Mouse (Mus musculus): Measurements from ENCODE around the gene Il22. TPM values are rescaled to one million over a fixed set of nuclear protein-coding genes. Genes with fewer than 3 reads are reported as not detected.
"Not testable (repeated sequence)": the region's sequence is repeated elsewhere in the genome, so short reads cannot be mapped to it uniquely, and the experiment has no call there.

Gene Il22
- not detected for total RNA-seq (2021)

DNA sequence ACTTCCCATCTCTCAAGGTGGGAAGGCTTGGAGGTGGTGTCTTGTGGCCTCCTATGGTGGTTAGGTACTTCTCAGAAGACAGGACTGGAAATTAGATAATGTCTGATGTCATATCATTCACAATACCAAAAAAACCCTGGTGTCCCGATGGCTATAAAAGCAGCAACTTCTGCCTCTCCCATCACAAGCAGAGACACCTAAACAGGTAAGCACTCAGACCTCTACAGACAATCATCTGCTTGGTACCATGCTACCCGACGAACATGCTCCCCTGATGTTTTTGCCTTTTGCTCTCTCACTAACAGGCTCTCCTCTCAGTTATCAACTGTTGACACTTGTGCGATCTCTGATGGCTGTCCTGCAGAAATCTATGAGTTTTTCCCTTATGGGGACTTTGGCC lies at the start of gene Il22:
Il22 (plus strand) TSS at position 301 of the 400 bp plus-strand sequence.
- DNase-seq: no peak

DNA sequence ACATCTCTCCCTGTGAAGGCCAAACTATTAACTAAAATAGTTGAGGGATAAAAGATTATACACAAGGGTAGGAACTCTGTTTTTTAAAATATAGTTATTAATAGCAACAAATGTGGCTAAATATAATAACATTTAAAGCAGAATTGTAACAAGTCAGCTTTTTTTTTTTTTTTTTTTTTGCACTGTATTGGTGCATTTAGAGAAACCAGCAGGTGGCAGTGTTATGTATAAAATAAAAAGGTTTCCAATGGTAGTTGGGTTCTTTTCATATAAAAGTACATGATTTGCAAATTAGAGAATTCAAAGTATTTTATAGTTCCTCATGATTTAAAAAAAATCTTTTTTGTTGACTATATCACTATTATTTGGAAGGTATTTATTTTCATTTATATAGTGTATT lies 48.8 kb upstream of the Il22 start:
- DNase-seq: no peak

DNA sequence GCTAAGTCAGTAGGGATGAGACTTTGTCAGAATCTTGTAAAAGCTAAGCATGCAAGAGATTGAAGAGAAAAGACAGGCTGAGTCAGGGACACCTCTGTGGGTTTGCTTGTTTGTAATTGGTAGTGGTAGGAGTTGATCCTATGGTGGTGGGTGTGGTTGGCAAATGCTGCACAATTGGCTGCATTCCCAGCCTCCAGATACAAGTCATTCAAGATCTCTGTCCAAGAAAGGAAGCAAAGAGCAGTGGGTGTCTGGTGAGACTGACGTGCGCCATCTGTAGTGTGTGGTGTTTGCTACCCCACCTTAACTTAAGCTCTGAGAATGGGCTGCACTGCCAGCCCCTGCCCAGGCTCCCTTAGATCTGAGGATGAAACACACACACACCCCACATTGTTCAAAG lies 43.6 kb upstream of the Il22 start:
- DNase-seq: no peak

DNA sequence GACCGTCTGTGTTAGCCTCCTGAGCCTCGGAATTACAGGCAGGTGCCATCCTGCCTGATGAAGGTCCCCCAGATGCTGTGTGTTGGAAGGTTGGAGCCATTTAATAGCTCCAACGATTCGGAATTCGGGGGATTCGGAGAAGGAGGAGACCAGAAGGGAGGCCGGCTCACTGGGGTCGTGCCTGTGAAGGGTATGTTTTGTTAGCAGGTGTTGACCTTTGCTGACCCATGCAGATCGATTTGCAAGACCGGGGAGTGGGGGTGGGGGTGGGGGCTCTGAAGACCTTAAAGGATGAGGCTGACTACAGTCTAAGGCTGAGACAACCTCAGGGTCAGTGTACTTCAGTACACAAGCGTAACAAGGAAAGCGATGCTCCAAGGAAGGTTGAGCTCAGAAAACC lies 35.5 kb upstream of the Il22 start:
- no peak for DNase-seq

GRCm38 (mm10) chr10:118172416-118172815 lies 32.3 kb upstream of the Il22 start:
- DNase-seq: no peak

DNA sequence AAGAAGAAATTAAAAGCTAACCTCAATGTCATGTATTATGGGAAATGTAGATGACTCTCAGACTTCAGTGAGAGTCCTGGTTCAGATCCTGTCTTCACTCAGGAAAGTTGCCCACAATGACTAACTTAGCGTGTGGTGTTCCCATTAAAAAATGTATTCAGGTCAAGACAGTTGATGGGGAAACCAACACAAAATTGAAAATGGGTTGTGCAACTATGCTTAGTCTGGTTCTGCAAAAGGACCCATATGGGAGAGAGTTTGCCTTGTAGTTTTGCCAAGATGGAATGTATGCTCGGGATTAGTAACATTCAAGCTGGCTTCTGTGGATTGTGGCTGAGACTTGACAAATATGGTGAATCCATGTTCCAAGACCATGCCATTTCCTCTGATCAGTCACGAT lies 31.9 kb upstream of the Il22 start:
- no peak for DNase-seq

GRCm38 (mm10) chr10:118175542-118175941 lies 29.2 kb upstream of the Il22 start:
- not testable (repeated sequence) for DNase-seq

- no peak for DNase-seq
These were observed 26.0 kb upstream of the Il22 start for GRCm38 (mm10) chr10:118178735-118179151.

- no peak for DNase-seq
These were observed 25.5 kb upstream of the Il22 start for GRCm38 (mm10) chr10:118179265-118179664.

DNA sequence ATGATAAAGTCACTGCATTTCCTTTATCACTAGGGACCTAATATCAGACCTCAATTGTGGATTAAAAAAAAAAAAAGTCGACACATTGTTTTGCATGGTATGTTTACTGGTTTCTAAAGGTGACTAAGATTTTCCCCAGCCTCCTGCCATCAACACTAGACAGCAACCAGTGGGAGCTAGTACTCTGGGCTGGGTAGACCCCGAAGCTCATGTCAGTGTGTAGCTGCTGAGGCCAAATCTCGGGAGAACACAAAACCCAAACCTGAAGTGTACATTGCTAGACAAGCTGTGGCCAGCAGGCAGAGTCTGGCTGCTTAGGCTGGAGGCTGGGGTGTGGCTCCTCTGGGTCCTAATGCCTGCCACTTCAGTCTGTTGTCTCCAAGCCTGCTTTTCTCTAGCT lies 9.6 kb upstream of the Il22 start:
- peak; percentile 7 for DNase-seq

GRCm38 (mm10) chr10:118215719-118216393 lies 11.1 kb downstream of the Il22 start:
- not testable (repeated sequence) for DNase-seq

- DNase-seq: not testable (repeated sequence)
These were observed 22.9 kb downstream of the Il22 start for GRCm38 (mm10) chr10:118227629-118228028.

- not testable (repeated sequence) for DNase-seq
These were observed 27.9 kb downstream of the Il22 start for GRCm38 (mm10) chr10:118232607-118233006.

GRCm38 (mm10) chr10:118240680-118241079 lies 35.9 kb downstream of the Il22 start, which contains the start of gene Gm32717:
Gm32717 (minus strand) TSS chr10:118240780.
- not testable (repeated sequence) for DNase-seq

DNA sequence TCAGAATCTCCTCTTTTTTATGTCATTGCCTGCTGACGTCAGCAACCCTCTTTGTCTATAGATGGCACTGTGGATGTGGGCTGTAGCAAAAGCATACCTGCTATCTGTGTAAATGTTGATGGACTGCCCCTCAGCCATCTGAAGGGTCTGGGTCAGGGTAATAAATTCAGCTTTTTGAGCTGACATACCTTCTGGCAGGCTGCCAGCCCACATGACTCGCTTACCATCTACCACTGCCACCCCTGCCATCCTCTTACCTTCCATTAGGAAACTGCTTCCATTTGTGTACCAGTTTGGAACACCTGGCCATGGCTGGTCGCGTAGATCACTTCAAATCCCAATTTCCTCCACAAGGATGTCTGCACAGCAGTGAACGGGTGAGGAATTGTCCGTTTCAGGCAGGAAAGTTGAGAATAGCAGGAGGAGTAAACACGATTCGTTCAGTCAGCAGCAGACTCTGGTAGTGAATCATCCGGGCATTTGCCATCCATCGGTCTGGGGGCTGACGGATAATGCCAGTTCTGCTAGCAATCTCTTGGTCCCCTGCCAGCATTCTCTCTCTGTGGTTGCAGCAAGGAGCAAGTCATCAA lies 44.4 kb downstream of the Il22 start:
- not testable (repeated sequence) for DNase-seq

GRCm38 (mm10) chr10:118250852-118251295 lies 46.1 kb downstream of the Il22 start:
- peak; percentile 28 for DNase-seq

DNA sequence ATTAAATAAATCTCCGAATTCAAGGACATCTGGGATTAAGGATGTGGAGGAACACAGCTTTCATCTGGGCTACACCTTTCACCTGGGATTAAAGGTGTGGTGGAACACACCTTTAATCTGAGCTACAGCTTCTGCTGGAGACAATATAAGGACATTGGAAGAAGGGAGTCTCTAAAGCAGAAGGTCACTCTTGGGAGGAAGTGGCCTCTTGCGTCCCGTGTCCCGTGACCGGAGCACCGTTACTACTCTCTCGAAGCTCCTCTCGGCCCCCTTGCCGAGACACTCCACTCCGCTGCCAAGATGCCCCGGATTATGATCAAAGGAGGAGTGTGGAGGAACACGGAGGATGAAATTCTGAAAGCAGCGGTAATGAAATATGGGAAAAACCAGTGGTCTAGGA lies 53.6 kb downstream of the Il22 start, which contains the start of gene Gm32802:
Gm32802 (plus strand) TSS at position 301 of the 400 bp plus-strand sequence.
- not testable (repeated sequence) for DNase-seq

Other genes starting within 250 kb of the Il22 start
- 10 to 100 TPM in 1 of 2 experiments, 1 to 10 TPM in 1; 9.6 to 13.1 TPM for gene Mdm1, start 63.1 kb upstream of the Il22 start, total RNA-seq (2021)
- gene Gm32717, start 35.8 kb downstream of the Il22 start, total RNA-seq (2021): under 1 TPM; 0.56 to 0.57 TPM
- under 1 TPM; 0.56 to 0.57 TPM for gene Gm32802, start 53.7 kb downstream of the Il22 start, total RNA-seq (2021)
- gene Iltifb, start 90.1 kb downstream of the Il22 start, total RNA-seq (2021): not detected
- not detected for gene Gm9040, start 122.0 kb downstream of the Il22 start, total RNA-seq (2021)
- gene Gm9044, start 127.5 kb downstream of the Il22 start, total RNA-seq (2021): not detected
- gene Gm9045, start 132.9 kb downstream of the Il22 start, total RNA-seq (2021): not detected
- not detected for gene Gm9046, start 138.3 kb downstream of the Il22 start, total RNA-seq (2021)
- gene Gm9048, start 143.7 kb downstream of the Il22 start, total RNA-seq (2021): not detected
- gene Gm9049, start 149.2 kb downstream of the Il22 start, total RNA-seq (2021): not detected
- not detected for gene Ifng, start 236.1 kb downstream of the Il22 start, total RNA-seq (2021)